Mouse (Mus musculus): Measurements from ENCODE around the gene Nav2.

Nav2 gene

GRCm38 (mm10) chr7:49192061-49192695 lies 283.7 kb downstream of the Nav2 start:
- in situ Hi-C loops (cut with MboI, MseI) = no loop called here

DNA sequence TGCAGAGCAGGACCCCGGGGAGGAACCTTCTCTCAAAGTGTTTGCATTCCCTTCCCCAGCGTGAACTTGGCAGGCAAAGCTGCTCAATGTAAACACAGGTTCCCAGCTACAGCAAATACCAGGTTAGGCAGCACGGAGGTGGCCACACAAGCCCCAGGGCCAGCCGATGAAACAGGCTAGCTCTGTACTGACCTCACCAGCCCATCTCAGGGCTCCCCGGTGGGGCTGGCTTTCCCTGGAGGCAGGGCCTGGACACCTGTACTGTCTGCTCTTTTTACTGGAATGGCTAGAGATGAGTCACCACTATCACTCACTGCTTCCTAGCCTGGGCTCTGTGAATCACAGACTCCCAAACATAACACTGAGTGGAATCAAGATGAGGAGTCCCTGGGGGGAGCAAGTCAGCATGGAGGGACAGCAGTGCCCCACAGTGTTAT lies 287.2 kb downstream of the Nav2 start:
- in situ Hi-C loops (cut with MboI, MseI) = no loop called here

DNA sequence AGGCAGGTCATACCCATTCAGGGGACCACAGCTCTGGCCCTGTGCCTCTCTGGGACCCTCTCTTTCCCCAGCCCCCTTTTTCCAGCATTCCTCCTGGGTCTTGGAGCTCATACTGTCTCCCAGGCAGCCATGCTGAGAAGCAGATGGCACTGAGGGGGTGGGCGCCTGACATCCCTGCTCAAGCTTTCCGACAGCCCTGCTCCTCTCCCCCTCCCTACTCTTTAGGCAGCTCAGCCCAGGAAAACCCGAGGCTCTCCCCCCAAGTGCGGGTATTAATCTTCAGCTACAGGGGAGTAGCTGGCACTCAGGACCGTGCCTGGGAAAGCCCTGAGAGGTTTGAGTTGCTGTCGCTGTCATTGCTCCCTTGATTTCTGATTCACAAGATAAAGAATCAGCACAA lies 290.9 kb downstream of the Nav2 start:
- in situ Hi-C loops (cut with MboI, MseI) = no loop called here

DNA sequence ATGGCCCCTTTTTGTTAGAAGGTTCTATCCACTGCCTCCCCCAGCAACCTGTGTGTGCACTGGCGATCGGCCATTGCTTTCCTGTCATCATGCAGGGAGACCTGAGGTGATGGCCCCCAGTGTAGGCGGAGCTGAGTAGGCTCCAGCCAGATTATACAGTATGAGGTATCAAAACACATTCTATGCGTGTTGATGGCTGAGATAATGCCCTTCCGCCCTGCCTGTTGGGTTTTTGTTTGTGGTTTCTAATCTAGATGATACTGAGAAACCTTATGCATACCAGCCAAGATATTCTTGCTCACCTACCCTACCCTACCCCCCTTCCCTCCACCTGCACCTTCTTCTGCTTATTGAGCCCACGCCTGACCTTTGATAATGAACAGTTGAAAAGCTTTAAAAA lies 291.8 kb downstream of the Nav2 start:
- in situ Hi-C loops (cut with MboI, MseI) = no loop called here

DNA sequence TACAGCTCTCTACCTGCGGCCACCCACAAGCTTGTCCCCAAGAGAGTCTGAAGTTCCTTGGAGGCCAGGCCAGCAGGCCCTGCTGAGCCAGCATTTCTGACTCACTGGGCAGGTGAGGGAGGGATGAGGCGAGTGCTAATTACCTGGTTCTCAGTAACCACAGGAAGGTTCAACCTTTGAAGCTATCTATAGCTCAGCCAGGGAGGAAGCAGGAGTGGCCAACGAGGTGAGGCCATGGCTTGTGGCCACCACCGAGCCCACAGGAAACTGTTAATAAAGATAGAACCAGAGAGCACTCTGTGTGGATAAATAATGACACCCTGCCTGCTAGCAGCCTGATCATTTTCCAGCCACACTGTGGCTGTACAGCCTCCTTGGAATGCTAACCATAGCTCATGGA lies 294.5 kb downstream of the Nav2 start:
- in situ Hi-C loops (cut with MboI, MseI) = no loop called here

GRCm38 (mm10) chr7:49204856-49205255 lies 296.3 kb downstream of the Nav2 start:
- in situ Hi-C loops (cut with MboI, MseI) = no loop called here

- in situ Hi-C loops (cut with MboI, MseI) = no loop called here
Observed at GRCm38 (mm10) chr7:49205551-49205950, 297.0 kb downstream of the Nav2 start.

GRCm38 (mm10) chr7:49206775-49207676 lies 298.5 kb downstream of the Nav2 start:
- in situ Hi-C loops (cut with MboI, MseI) = no loop called here

- in situ Hi-C loops (cut with MboI, MseI) = no loop called here
Observed at GRCm38 (mm10) chr7:49209526-49209925, 301.0 kb downstream of the Nav2 start.

- in situ Hi-C loops (cut with MboI, MseI) = loop anchor here in 1 of 2 experiments (10.0 kb wide), 1 partner anchor 1444 kb away; no protein-coding TSS in a partner anchor
Observed at GRCm38 (mm10) chr7:49210721-49211120, 302.2 kb downstream of the Nav2 start.

GRCm38 (mm10) chr7:49213011-49213410 lies 304.5 kb downstream of the Nav2 start:
- in situ Hi-C loops (cut with MboI, MseI) = loop anchor here in 1 of 2 experiments (10.0 kb wide), 1 partner anchor 1442 kb away; no protein-coding TSS in a partner anchor

DNA sequence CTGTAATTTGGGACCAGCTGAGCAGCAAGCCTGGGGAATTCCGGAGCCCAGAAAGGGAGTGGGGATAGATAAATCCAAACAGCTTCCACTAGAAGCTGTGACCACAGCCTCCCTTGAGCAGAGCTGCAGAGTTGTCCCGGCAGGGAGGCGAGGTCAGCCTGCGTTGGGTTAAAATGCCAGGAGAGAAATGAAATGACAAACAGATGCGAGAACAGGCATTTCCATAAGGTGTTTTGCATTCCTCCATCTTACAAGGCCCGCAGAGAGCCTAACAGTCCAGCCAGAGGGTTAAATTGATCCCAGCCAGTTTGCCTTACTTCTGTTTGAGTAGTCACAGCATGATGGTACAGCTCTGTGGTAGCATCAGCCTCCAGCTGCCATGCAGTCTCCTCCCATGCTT lies 309.3 kb downstream of the Nav2 start:
- in situ Hi-C loops (cut with MboI, MseI) = loop anchor here in 1 of 2 experiments (10.0 kb wide), 1 partner anchor 1437 kb away; no protein-coding TSS in a partner anchor

GRCm38 (mm10) chr7:49225741-49226140 lies 317.2 kb downstream of the Nav2 start:
- in situ Hi-C loops (cut with MboI, MseI) = no loop called here

DNA sequence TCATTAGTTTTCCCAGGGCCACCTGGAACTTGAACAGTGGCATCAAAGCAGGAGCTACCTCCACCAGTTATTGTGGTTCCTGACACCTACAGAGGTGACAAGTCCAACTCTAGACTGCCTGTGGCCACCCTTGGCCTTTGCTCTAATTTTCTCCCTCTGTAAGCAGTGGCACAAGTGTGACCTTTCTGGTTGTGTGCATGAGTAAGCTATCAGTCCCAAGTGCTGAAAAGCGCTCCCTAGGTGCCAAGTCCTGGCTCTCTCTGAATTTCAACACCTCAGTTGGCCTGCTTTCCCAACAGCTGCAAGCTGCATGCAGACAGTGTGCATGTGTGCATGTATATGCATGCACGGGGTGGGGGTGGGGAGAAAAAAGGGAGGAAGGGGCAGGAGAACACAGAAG lies 324.5 kb downstream of the Nav2 start:
- in situ Hi-C loops (cut with MboI, MseI) = no loop called here

DNA sequence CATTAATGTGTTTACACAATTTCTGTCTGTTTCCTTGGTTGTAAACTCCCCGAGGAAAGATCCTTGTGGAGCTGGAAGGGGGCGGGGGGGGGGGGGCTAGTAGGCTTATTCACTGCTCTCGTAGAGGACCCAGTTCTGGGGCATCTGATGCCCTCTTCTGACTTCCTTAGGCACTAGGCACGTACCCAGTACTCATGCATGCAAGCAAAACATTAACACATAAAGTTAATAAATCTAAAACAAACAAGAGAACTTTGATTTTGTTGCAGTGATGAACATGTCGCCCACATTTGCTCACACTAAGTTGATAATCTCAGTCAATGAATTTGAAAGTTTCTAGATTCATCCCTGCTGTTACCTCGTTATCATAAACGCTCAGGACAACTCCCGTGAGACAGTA lies 325.8 kb downstream of the Nav2 start:
- in situ Hi-C loops (cut with MboI, MseI) = no loop called here

- in situ Hi-C loops (cut with MboI, MseI) = no loop called here
Observed at GRCm38 (mm10) chr7:49235271-49235681, 326.8 kb downstream of the Nav2 start.

DNA sequence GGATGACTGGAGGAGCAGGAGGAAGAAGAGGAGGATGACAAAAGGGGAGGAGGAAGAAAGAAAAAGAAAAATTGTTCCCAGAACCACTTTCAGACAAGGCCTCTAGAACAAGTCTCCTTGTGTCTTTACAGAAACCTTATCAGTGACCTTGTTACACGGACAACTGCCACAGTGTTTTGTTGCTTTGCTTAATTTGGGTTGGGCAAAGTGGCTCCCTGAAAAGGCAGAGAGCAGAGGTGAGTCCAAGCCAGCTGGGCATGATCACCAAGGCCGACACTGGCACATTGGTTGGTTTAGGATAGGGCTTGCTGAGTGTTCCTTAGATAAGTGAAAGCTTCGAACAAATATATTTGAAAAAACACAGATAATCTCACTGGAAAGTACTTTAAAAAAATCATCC lies 327.3 kb downstream of the Nav2 start:
- in situ Hi-C loops (cut with MboI, MseI) = no loop called here

- in situ Hi-C loops (cut with MboI, MseI) = no loop called here
Observed at GRCm38 (mm10) chr7:49240461-49240860, 331.9 kb downstream of the Nav2 start.

DNA sequence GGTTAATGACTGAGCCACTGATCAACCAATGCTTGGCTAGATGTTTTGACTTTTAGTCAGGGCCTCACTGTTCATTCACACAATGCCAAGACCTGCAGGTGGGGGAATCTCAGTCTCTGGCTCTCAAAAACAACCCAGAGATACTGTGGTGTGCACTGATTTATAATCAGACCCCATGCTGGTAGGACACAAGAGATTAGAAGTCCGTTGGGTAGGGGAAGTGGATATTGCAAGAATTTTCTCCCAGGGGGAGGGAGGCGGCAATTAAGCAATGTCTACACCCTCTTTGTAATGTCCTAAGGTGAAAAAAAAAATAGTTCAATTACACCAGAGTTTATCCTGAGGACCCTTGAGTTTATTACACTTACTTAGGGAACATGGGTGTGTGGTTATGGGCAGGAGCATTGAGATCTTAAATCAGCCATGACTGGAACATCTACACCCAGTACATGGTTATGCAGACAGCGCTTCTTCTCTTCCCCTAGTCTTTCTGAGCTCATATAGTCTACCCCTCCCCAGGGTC lies 332.8 kb downstream of the Nav2 start:
- in situ Hi-C loops (cut with MboI, MseI) = no loop called here

GRCm38 (mm10) chr7:49242261-49242660 lies 333.7 kb downstream of the Nav2 start:
- in situ Hi-C loops (cut with MboI, MseI) = no loop called here

- in situ Hi-C loops (cut with MboI, MseI) = no loop called here
Observed at GRCm38 (mm10) chr7:49243079-49243478, 334.6 kb downstream of the Nav2 start.

DNA sequence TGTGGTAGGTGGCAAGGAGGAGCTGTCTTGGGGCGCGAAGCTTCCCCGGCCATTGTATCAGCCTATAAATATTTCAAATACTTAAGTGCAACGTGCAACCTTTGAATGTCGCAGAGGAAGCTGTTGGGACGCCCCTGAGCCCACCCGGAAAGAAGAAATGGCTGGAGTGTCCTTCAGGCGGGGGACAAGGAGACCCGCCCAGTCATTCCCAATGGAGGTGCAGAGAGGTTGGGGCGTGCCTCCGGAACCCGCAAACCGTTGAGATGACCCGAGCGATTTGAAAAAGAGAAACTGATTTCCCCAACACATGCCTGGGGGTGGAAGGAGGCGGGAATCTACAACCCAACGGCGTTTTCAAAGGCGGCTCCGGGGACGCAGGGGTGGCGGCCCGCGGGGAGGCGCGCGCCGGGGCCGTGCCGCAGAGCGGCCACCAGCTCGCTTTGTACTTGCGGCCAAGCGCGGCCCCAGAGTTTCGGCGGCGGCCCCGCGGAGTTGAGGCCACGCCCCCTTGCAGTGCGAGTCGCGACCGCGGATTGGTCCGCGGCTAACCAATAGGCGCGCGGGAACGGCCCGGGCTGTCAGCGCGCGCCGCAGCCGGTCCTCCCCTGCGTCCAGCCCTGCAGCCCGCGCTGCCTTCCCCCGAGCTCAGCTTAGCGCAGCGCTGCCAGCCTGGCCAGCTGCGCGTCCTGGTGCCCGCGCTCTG lies 337.2 kb downstream of the Nav2 start:
- in situ Hi-C loops (cut with MboI, MseI) = no loop called here

Data from T-helper 17 cell (primary cell).